Mouse (Mus musculus): ENCODE results near the gene Heatr6.

GRCm38 (mm10) chr11:83793264-83793663 is 39.8 kb downstream of the Heatr6 start:
- TF ChIP-seq POLR2A (IDR thresholded peaks at IDR 0.05; ENCODE audit: control insufficient read depth, extremely low read depth, insufficient read depth, low read length, poor library complexity) (no peak), CTCF (IDR thresholded peaks at IDR 0.05; ENCODE audit: borderline replicate concordance, control insufficient read depth, extremely low read depth, insufficient read depth, low read length, poor library complexity) (no peak)
